Mouse (Mus musculus): ENCODE data around the gene Gatad2b.
"Not testable (repeated sequence)": the region's sequence is repeated elsewhere in the genome, so short reads cannot be mapped to it uniquely, and the experiment has no call there.

Gatad2b gene

DNA sequence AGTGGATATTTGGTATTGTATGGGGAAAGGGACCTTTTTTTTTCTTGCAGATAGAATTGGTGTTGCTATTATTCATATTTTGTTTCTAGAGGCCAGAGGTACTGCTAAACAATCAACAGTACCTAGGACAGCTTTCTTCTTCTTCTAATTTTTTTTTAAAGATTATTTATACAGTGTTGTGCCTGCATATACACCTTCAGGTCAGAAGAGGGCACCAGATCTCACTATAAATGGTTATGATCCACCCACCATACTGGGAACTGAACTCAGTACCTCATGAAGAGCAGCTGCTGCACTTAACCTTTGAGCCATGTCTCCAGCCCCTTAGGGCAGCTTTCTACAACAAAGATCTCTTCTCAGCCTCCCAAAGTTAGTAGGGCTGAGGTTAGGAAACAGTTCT lies 20.4 kb downstream of the Gatad2b start:
- DNase-seq (ENCODE audit: low spot score): no peak

DNA sequence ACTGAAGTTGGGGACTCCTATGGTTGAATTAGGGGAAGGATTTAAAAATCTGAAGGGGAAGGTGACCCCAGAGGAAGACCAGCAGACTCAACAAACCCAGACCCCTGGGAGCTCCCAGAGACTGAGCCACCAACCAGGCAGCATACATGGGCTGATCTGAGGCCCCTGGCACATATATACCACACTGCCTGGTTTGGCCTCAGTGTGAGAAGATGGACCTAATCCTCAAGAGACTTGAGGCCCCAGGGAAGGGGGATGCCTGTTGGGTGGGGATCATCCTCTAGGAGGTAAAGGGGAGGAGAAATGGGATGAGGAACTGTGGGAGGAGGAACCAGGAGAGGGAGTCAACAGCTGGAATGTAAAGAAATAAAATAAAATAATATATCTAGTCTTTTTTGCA lies 21.3 kb downstream of the Gatad2b start:
- DNase-seq (ENCODE audit: low spot score): no peak

DNA sequence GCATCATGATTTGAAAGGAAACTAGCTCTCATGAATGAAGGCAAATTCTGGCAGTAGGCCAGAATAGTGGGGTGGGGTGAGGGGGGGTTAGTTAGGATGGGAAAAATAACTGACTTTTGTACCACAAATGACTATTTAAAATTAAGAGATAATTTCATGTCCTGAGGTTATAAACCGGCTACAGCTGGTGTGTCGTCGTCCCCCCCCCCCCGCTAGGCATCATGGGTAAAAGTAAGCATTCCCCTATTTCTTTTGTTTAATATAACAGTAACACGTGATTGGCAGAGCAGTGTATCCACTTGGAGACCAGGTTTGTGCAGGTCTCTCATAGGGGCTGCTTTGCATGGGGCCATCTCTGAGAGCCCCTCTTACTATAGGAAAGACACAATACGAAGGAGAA lies 29.3 kb downstream of the Gatad2b start:
- no peak for DNase-seq (ENCODE audit: low spot score)

DNA sequence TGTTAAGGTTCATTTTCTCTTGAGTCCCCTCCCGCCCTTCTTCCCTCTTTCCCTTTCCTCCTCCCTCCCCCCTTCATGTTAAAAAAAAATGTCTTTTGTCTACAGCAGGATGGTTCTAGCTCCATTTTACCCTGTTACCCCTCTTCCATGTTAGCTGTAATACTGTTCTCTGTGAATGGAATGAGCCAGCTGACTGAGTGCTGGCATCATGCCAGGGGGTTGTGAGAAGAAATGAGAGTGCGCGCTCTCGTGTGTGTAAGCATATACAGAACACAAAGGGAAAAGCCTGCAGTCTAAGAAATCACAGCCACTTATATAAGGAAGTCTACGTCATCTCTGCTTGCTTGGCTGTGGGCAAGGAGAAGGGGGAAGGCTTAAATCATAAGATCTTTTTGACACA lies 30.1 kb downstream of the Gatad2b start:
- peak; percentile 76 for DNase-seq (ENCODE audit: low spot score)

DNA sequence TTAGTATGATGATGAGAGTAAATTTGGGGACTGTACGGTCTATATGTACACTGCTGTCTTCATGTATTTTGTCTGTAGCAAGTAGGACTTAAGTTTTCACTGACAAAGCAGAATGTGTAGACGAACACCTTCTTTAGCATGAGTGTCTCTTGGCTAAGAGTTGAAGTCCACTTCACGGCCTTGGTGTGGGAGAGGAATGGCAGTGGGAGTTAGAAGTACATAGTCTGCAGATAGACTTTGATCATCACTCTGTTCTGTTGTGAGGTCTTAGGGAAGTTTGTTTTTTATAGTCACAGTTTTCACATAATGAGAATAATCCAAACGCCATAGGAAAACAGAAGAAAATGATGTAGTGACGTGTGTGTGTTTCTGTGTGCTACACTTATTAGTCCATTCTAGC lies 39.5 kb downstream of the Gatad2b start:
- no peak for DNase-seq (ENCODE audit: low spot score)

DNA sequence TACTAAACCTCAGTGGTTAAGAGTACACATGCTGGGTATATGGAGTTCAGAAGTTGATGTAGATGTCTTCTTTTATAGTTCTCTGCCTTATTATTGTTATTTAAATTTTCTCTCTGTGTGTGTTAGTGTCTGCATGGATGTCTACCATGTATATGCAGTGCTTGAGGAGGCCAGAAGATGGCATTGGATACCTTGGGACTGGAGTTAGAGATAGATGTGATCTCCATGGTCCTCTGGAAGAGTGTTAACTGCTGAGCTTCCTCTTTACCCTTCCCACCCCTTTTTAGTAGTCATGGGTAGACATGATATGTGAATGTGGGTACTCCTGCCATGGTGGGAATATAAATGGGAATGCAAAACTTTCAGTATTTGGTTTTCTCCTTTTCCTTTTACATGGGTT lies 42.5 kb downstream of the Gatad2b start:
- no peak for DNase-seq (ENCODE audit: low spot score)

DNA sequence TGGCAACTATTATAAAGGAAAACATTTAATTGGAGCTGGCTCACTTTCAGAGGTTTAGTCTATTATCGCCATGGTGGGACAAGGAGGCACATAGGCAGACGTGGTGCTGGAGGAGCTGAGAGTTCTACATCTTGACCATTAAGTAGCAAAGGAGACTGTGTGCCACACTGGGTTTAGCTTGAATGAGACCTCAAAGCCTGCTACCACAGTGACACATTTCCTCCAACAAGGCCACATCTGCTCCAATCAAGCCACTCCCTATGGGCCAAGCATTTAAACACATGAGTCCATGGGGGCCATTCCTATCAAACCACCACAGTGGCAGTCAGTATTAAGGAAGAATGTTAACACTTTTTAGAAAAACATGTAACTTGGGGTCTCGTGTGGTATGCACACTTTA lies 45.2 kb downstream of the Gatad2b start:
- DNase-seq (ENCODE audit: low spot score): no peak

DNA sequence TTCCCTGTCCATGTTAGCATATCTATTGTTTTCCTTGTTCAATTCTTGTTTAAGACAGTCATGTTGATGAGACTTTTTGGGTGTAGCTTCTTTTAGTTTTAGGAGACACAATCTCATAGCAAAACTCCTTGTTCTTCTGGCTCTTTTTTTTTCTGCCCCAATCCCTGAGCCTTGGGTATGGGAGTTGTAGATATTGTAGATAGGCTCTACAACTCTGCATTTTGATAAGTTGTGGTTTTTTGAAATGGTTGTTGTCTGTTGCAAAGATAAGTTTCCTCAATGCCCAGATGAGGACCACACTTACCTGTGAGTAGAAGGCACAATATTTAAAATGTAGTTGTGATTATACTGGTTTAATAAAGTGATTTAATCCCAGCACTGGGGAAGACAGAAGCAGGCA lies 47.2 kb downstream of the Gatad2b start:
- no peak for DNase-seq (ENCODE audit: low spot score)

DNA sequence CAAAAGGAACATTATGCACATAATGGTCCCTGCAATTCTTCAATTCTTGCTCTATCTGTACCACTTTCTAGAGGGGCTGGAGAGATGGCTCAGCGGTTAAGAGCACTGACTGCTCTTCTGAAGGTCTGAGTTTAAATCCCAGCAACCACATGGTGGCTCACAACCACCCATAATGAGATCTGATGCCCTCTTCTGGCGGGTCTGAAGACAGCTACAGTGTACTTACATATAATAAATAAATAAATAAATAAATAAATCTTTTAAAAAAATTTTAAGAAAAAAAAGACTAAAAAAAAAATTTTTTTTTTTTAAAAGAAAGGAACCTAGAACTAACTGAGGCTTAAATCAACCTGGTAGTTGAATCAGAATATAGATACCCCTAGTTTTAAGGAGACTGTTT lies 49.9 kb downstream of the Gatad2b start:
- DNase-seq (ENCODE audit: low spot score): not testable (repeated sequence)

DNA sequence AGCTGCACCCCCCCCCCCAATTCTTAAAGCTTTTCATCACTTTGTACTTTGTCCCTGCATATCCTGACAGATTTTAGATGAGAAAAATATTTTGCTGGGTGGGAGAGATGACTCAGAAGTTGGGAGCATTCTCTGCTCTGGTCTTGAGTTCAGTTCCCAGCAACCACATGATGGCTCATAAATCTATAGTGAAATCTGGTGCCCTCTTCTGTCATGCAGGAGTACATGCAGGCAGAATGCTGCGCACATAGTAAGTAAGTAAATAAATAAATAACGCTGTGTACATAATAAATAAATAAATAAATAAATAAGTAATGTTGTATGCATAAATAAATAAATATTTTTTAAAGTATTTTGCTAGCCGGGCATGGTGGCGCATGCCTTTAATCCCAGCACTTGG lies 54.9 kb downstream of the Gatad2b start:
- no peak for DNase-seq (ENCODE audit: low spot score)

DNA sequence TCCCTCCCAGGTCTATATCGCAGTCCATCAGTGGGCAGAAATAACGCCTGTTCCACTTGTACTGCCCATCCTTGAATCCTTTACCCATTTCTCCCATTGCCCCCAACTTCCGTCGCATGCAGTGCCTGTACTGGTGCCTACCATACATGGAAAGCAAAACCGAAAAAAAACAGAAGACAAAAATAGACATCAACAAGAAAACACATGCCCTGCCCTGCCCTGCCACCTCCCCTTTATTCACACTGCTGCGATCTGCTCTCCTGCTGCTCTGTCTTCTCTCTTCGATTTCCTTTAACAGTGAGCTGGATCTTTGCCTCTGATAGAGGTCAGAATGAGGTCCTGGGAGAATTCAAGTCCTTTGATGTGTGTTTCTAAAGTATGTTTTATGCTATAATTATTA lies 65.0 kb downstream of the Gatad2b start:
- DNase-seq (ENCODE audit: low spot score): no peak

DNA sequence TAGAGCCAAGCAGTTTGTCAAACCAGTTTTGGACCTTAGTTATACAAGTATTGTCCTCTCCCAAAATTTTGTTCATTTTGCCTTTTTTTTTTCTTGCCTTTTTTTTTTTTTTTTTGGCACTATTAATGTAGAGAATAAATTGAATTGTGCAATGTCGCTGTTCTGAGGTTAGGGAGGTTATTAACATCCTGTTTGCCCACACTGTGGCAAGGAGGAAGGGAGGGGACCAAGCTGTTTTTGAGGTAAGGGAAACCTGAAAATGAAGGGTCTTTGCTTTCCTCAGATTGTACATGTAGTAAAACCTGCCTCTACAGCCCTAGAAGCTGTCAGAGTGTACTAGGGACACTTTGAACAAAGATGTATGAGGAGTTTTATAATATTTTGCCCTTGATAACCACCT lies 66.3 kb downstream of the Gatad2b start:
- no peak for DNase-seq (ENCODE audit: low spot score)

DNA sequence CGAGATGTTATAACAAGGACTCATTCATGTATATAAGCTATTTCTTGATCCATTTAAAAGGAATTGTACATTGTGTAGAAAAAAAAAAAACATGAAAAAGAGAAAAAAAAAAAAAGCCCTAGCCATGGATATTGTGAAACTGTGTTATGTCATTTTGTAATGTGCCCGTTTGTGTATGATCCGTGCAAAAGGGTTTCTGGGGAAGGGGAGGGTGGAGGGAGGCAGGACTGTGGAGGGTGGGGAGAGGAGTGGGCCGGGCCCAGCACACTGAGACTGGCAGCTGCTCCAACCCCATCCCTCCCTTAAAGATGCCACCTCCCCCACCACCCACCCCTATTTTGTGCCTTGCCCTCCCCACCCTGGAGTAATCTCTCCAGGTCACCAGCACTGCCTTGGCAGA lies 68.5 kb downstream of the Gatad2b start:
- no peak for DNase-seq (ENCODE audit: low spot score)

DNA sequence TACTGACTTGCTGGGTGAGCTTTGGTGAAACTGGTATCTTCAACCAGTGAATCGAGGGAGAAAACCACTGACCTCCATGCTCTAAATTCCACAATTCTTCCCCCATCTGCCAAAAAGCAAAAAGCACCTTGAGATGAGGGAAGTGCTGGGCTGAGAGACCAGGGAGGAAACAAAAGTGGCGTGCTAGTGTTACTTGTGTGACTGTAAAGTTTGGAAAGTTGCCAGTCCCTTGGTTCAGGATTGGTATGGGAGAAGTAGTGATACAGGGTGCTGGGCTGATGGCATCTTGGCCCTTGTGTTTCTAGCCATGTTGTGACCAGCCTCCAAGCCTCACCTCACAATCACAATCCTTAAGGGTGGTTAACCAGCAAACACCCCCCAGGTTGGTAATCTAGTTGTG lies 69.4 kb downstream of the Gatad2b start:
- no peak for DNase-seq (ENCODE audit: low spot score)

DNA sequence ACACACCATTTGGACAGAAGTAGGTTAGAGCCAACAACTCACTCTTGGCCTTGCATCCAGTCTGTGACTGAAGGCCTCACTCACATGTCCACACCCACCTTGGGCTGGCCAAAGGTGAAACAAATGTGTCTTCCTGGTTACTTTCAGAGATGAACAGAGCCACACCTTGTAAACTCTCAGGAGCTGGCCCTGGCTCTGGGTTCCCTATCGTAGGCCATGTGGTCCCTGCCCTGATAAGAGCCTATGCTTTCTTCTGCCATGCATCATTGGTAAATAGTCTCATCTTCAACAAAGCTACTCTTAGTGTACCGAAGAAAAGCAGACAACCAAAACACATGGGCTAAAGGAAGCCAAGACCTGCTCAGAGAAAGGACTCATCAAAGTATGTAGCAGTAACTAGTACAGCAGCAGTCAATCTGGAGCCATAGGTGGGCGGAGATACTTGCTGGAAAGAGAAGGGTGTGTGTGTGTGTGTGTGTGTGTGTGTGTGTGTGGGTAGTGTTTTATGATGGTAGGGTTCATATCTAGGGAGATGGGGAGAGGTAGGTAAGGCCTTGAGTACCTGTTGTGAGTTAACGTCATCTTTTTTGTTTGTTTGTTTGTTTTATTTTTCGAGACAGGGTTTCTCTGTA lies 74.1 kb downstream of the Gatad2b start:
- no peak for DNase-seq (ENCODE audit: low spot score)

DNA sequence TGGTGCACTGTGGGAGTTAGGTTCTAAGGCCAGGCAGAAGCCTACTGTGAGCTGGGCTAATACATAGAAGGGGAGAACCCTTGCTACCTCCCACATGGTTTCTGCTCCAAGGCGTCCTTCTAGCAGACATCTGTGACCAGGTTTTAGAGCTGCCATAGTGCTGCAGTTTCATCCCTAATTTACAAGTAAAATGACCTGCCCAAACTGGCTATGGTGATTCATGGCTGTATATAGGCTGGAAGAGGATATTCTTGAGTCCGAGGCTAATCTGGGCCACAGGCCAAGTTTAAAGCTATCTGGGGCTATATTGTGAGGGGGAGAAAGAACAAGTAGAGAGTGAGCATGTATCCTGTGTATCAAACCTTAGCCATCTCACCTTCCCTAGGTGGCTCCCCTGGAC lies 76.1 kb downstream of the Gatad2b start:
- no peak for DNase-seq (ENCODE audit: low spot score)

DNA sequence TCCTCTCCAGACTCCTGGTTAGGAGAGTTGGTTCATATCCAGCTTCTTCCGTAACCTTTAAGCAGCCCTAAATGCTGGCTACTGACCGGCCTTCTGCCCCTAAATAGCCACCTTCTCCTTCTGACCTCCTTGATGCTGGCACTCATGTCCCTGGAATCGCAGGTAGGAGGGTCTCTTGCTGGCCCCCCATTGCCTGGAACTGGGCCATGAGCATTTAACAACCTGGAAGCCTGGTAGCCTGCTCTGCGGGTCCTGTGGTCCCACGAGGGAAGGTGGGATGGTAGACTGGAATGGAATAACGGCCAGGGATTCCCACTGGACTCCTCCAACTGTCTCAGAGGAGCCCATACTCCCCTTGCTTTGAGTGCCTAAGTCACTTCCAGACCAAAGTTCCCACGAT lies 78.9 kb downstream of the Gatad2b start:
- DNase-seq (ENCODE audit: low spot score): no peak

DNA sequence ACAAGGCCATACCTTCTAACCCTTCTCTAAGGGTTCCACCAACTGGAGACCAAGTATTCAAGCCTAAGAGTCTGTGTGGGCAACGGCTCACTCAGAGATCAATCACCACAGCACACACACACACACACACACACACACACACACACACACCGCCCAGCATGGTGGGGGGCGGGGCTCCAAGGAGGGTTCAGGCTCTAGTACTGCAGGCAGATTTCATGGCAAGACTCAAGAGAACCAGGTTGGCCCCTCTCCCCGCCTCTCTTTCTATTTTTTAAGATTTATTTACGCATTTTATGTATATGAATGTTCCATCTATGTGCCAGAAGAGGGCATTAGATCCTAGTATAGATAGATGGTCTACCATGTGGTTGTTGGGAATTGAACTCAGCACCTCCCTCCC lies 79.8 kb downstream of the Gatad2b start:
- DNase-seq (ENCODE audit: low spot score): no peak

DNA sequence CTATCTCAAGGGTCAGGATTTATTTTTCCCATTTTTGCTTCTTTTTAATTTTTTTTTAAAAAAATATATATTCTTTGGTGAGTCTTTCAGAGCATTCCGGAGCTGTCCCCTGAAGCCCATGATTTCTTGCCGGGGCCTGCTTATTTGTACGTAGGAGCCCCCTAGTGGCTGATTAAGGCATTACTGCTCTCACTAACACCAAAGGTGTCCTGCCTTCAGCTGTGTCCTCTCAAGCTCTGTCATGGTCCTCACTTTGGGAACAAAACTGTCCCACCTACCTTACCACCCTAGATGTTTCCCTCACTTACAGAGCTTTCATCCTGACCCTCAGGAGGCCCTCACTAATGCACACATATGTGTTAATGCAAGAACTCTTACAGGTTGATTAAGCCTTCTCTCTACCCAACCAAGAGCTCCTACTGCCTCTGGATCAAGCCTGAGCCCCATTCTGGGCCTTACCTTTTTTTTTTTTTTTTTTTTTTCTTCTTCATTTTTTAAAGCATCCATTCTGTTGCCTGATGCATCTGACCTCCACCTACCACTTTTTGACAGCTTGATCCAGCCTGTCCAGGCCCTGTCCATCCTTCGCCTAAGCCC lies 80.6 kb downstream of the Gatad2b start:
- peak; percentile 89 for DNase-seq (ENCODE audit: low spot score)

DNA sequence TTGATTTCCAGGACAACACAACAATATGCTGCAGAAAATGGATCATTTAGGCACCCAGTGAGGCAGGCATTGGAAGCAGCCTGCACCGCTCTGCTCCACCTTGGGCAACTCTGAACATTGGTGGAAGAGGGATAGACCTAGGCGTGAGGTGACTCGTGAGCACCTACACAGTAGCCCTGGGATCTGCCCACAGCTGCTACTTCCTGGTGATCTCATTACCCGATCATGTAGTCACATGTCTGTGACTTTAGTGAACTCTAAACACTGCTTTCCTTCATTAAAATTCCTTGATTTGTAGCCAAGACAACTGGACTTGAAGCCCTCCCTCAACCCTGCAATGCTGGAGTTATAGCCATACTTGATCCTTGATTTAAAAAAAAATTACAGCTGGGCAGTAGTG lies 81.4 kb downstream of the Gatad2b start:
- DNase-seq (ENCODE audit: low spot score): no peak

DNA sequence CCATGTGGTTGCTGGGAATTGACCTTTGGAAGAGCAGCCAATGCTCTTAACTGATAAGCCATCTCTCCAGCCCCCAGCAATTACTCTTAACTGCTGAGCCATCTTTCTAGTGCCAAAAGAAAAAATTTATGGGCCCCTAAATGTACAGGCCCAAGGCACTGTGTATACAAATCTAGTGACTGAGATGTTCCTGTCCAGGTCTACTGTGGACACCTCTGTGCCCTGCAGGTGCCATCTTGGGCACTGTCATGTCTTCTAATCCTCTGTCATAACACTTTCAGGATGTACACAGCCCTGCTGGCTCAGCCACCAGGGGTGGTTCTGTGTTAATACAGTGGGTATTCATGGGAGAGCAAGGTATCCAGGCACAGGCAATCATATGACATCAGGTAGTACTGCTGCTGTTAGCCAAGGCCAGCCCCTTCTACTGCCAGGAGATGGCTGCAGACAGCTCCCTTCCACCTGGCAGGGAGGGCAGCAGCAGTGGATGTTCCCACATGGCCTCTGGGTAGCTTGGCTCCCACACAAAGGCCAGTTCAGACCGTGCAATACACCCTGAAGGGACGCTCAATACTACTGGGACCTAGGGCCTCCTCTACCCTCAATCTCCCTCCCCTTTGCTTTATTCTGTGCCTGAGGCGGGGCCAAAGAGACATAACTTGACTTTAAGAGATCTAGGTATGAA lies 82.7 kb downstream of the Gatad2b start:
- no peak for DNase-seq (ENCODE audit: low spot score)

DNA sequence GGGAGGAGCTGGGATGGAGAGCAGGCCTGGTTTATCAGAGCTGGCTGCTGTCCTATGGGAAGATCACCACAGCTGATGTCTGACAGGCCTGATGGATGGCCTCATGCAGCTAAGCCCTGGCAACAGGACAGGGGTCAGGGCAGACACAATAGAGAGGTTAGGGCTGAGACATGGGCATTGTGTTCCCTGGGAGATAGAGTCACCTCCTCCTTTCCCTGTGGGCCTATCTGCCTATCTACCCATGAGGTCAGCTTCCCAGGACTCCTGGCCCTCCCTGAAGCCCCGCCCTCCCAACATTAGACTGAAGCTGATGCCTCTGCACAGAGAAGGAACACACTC lies 83.2 kb downstream of the Gatad2b start:
- DNase-seq (ENCODE audit: low spot score): no peak

DNA sequence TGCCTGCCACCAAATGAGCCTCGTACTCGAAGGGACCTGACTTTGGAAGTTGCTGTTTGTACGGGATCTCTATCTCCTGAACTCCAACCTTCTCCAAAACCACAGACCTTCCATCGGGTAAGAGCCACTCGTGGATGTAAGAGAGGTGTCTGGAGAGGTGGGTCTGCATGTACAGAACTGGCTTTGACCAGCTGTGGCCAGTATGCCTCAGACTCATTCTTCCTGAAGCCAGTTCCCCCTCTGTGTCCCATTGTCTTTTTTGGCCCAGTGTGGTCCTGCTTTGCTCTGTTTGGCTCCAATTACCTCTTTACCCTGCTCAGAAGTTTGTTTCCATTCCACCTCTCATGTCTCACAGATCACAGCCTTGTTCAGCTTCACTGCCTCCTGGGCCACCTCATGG lies 85.5 kb downstream of the Gatad2b start:
- DNase-seq (ENCODE audit: low spot score): no peak

DNA sequence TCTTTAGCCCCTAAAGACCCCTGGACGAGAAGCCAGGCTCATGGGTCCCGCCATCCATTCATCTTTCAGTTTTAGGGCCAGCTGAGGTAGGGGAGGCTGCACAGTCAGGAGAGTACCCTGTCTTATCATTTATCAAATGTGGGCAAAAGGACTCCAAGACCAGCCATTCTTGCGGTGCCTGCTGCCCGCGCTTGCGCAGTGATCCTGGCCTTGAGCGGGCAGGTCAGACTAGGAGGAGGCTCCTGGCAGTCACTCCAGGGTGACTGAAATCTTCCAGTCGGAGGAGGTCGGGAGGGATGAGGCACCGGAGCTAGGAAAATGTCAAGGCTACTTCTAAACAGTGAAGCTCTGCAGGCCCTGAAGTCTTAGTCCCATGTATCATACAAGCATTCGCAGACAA lies 88.7 kb downstream of the Gatad2b start:
- peak; percentile 74 for DNase-seq (ENCODE audit: low spot score)

All from testis, postnatal 10 days (tissue).